Mouse (Mus musculus): ENCODE measurements around the gene Man2a1. TPM values are rescaled to one million over a fixed set of nuclear protein-coding genes. Genes with fewer than 3 reads are reported as not detected.

Man2a1 gene
- total RNA-seq (2014; fragmentation: Nextera tagmentation) (15.7 and 29.5 TPM in 2 replicates), total RNA-seq (2017) (17.7 and 33.4 TPM in 2 replicates)

GRCm38 (mm10) chr17:64600372-64601090 is at the start of gene Man2a1:
Man2a1 (plus strand) TSS chr17:64600736.
- peak; percentile 89 for ATAC-seq (replicated peaks; ENCODE audit: low FRiP score, low TSS enrichment, poor library complexity, severe bottlenecking)

GRCm38 (mm10) chr17:64553358-64553757 is 47.2 kb upstream of the Man2a1 start:
- ATAC-seq (replicated peaks; ENCODE audit: low FRiP score, low TSS enrichment, poor library complexity, severe bottlenecking) = no peak

- ATAC-seq (replicated peaks; ENCODE audit: low FRiP score, low TSS enrichment, poor library complexity, severe bottlenecking) = no peak
These were observed 45.6 kb upstream of the Man2a1 start for GRCm38 (mm10) chr17:64554901-64555300.

GRCm38 (mm10) chr17:64556661-64557445 is 43.7 kb upstream of the Man2a1 start:
- no peak for ATAC-seq (replicated peaks; ENCODE audit: low FRiP score, low TSS enrichment, poor library complexity, severe bottlenecking)

- no peak for ATAC-seq (replicated peaks; ENCODE audit: low FRiP score, low TSS enrichment, poor library complexity, severe bottlenecking)
These were observed 41.5 kb upstream of the Man2a1 start for GRCm38 (mm10) chr17:64558994-64559540.

- no peak for ATAC-seq (replicated peaks; ENCODE audit: low FRiP score, low TSS enrichment, poor library complexity, severe bottlenecking)
These were observed 34.1 kb upstream of the Man2a1 start for GRCm38 (mm10) chr17:64566435-64566834.

- ATAC-seq (replicated peaks; ENCODE audit: low FRiP score, low TSS enrichment, poor library complexity, severe bottlenecking) = peak; percentile 83
These were observed 33.0 kb upstream of the Man2a1 start for GRCm38 (mm10) chr17:64567546-64567945.

GRCm38 (mm10) chr17:64573981-64574380 is 26.6 kb upstream of the Man2a1 start:
- ATAC-seq (replicated peaks; ENCODE audit: low FRiP score, low TSS enrichment, poor library complexity, severe bottlenecking) = no peak

- peak; percentile 80 for ATAC-seq (replicated peaks; ENCODE audit: low FRiP score, low TSS enrichment, poor library complexity, severe bottlenecking)
These were observed 25.3 kb upstream of the Man2a1 start for GRCm38 (mm10) chr17:64575240-64575639.

GRCm38 (mm10) chr17:64577485-64577884 is 23.1 kb upstream of the Man2a1 start:
- no peak for ATAC-seq (replicated peaks; ENCODE audit: low FRiP score, low TSS enrichment, poor library complexity, severe bottlenecking)

GRCm38 (mm10) chr17:64578346-64578745 is 22.2 kb upstream of the Man2a1 start:
- ATAC-seq (replicated peaks; ENCODE audit: low FRiP score, low TSS enrichment, poor library complexity, severe bottlenecking) = no peak

GRCm38 (mm10) chr17:64579696-64580095 is 20.8 kb upstream of the Man2a1 start:
- ATAC-seq (replicated peaks; ENCODE audit: low FRiP score, low TSS enrichment, poor library complexity, severe bottlenecking) = no peak

GRCm38 (mm10) chr17:64581133-64581532 is 19.4 kb upstream of the Man2a1 start:
- no peak for ATAC-seq (replicated peaks; ENCODE audit: low FRiP score, low TSS enrichment, poor library complexity, severe bottlenecking)

GRCm38 (mm10) chr17:64581962-64582361 is 18.6 kb upstream of the Man2a1 start:
- ATAC-seq (replicated peaks; ENCODE audit: low FRiP score, low TSS enrichment, poor library complexity, severe bottlenecking) = no peak

- no peak for ATAC-seq (replicated peaks; ENCODE audit: low FRiP score, low TSS enrichment, poor library complexity, severe bottlenecking)
These were observed 10.1 kb upstream of the Man2a1 start for GRCm38 (mm10) chr17:64590483-64590882.

GRCm38 (mm10) chr17:64591366-64591765 is 9.2 kb upstream of the Man2a1 start:
- no peak for ATAC-seq (replicated peaks; ENCODE audit: low FRiP score, low TSS enrichment, poor library complexity, severe bottlenecking)

- ATAC-seq (replicated peaks; ENCODE audit: low FRiP score, low TSS enrichment, poor library complexity, severe bottlenecking) = no peak
These were observed 8.2 kb upstream of the Man2a1 start for GRCm38 (mm10) chr17:64592355-64592754.

- ATAC-seq (replicated peaks; ENCODE audit: low FRiP score, low TSS enrichment, poor library complexity, severe bottlenecking) = no peak
These were observed 7.7 kb upstream of the Man2a1 start for GRCm38 (mm10) chr17:64592788-64593187.

- no peak for ATAC-seq (replicated peaks; ENCODE audit: low FRiP score, low TSS enrichment, poor library complexity, severe bottlenecking)
These were observed 2.8 kb upstream of the Man2a1 start for GRCm38 (mm10) chr17:64597770-64598169.

GRCm38 (mm10) chr17:64599916-64600315 is 620 bp upstream of the Man2a1 start:
- ATAC-seq (replicated peaks; ENCODE audit: low FRiP score, low TSS enrichment, poor library complexity, severe bottlenecking) = no peak
